Mouse (Mus musculus) hindbrain, embryonic 16.5 days (tissue): Measurements from ENCODE around the gene Lingo4. TPM values are rescaled to one million over a fixed set of nuclear protein-coding genes. Genes with fewer than 3 reads are reported as not detected.

Experiments
- ATAC-seq: fragments of 200-750 bp; cut with Nextera tagmentation; 2 replicates; pipeline ENCODE4 v1.8.0; 2017; ENCODE audit warnings: moderate TSS enrichment, moderate library complexity
- H3K27ac ChIP-seq: fragments of 300-500 bp; sonication (generic); 2 replicates; pipeline ENCODE4 v1.5.1; 2014; ENCODE audit warnings: low read depth, mild to moderate bottlenecking, control low read depth, low read length, moderate library complexity
- H3K27me3 ChIP-seq: fragments of 300-500 bp; sonication (generic); replicated peaks from 2 replicates; pipeline ENCODE4 v1.6.1; 2014; ENCODE audit warnings: low read length; ENCODE audit not compliant: control insufficient read depth, insufficient read depth
- H3K36me3 ChIP-seq: fragments of 300-500 bp; sonication (generic); 2 replicates; pipeline ENCODE4 v1.6.1; 2014; ENCODE audit warnings: mild to moderate bottlenecking, low read length, moderate library complexity, mixed read lengths; ENCODE audit not compliant: control insufficient read depth, insufficient read depth
- H3K4me1 ChIP-seq: fragments of 300-500 bp; sonication (generic); 2 replicates; pipeline ENCODE4 v1.6.1; 2014; ENCODE audit warnings: low read depth, low read length; ENCODE audit not compliant: control insufficient read depth, insufficient read depth
- H3K4me2 ChIP-seq: fragments of 300-500 bp; sonication (generic); 2 replicates; pipeline ENCODE4 v1.6.1; 2014; ENCODE audit warnings: mild to moderate bottlenecking, low read length, control low read depth, moderate library complexity
- H3K4me3 ChIP-seq: fragments of 300-500 bp; sonication (generic); 2 replicates; pipeline ENCODE4 v1.5.1; 2014; ENCODE audit warnings: mild to moderate bottlenecking, low read length, control low read depth, moderate library complexity
- H3K9ac ChIP-seq: fragments of 300-500 bp; sonication (generic); 2 replicates; pipeline ENCODE4 v1.6.1; 2014; ENCODE audit warnings: low read depth, mild to moderate bottlenecking, control low read depth, low read length, moderate library complexity
- H3K9me3 ChIP-seq: fragments of 300-500 bp; sonication (generic); 2 replicates; pipeline ENCODE4 v1.6.1; 2014; ENCODE audit warnings: mild to moderate bottlenecking, low read length, moderate library complexity; ENCODE audit not compliant: control insufficient read depth
- WGBS: fragments of 180-500 bp; shearing (Covaris S2); extraction: QIAGEN DNeasy Blood & Tissue Kit; methylation state at CpG from one replicate; pipeline ENCODE4 v1.1.7; 2014; 5-methylcytosine and 5-hydroxymethylcytosine counted together
- polyA plus RNA-seq: library from polyadenylated mRNA; unstranded; fragments of >200 nt; fragmentation: Nextera tagmentation; extraction: Ambion mirVana; gene quantifications from 2 replicates; pipeline ENCODE4 v1.2.1, GENCODE M21; 2015

Lingo4 gene
- polyA plus RNA-seq, 1 experiment from 2014 or later = 2.3 TPM

- no peak overlapping the region for H3K9ac ChIP-seq
These were observed 18.3 kb upstream of the Lingo4 start for GRCm38 (mm10) chr3:94379831-94380510.

GRCm38 (mm10) chr3:94382308-94382707 is 16.0 kb upstream of the Lingo4 start:
- Histone ChIP-seq H3K9me3 (no peaks in the 10 kb centered on the region), H3K4me2 (no peak overlapping the region), H3K4me3 (no peak overlapping the region), H3K27ac (no peak overlapping the region), H3K4me1 (no peaks in the 10 kb centered on the region), H3K27me3 (no peaks in the 10 kb centered on the region), H3K36me3 (no peaks in the 10 kb centered on the region), H3K9ac (no peak overlapping the region)
- 85% methylated on average over 5 of the region's 5 CpGs for WGBS
- no peak for ATAC-seq

More at GRCm38 (mm10) chr3:94379831-94380510, 18.3 kb upstream of the Lingo4 start:
- Histone ChIP-seq H3K9me3 (no peaks in the 10 kb centered on the region), H3K27ac (no peak overlapping the region), H3K4me1 (no peaks in the 10 kb centered on the region), H3K27me3 (0 out of 2 replicates have a peak, but pooled peaks cover 4% of the 10 kb centered on the region), H3K36me3 (no peaks in the 10 kb centered on the region), H3K4me2 (no peak overlapping the region), H3K4me3 (no peak overlapping the region)
- 27% methylated on average over 9 of the region's 9 CpGs for WGBS
- ATAC-seq = no peak

GRCm38 (mm10) chr3:94383476-94383875 is 14.8 kb upstream of the Lingo4 start:
- Histone ChIP-seq H3K36me3 (no peaks in the 10 kb centered on the region), H3K4me2 (no peak overlapping the region), H3K27ac (no peak overlapping the region), H3K4me3 (no peak overlapping the region), H3K27me3 (no peaks in the 10 kb centered on the region), H3K9ac (no peak overlapping the region), H3K9me3 (no peaks in the 10 kb centered on the region), H3K4me1 (no peaks in the 10 kb centered on the region)
- WGBS = 65% methylated on average over 3 of the region's 3 CpGs
- no peak for ATAC-seq

GRCm38 (mm10) chr3:94386671-94387070 is 11.6 kb upstream of the Lingo4 start:
- no peaks in the 10 kb centered on the region for H3K36me3 ChIP-seq
- H3K27ac ChIP-seq = no peak overlapping the region
- ATAC-seq = no peak
- no peak overlapping the region for H3K4me3 ChIP-seq
- no peaks in the 10 kb centered on the region for H3K27me3 ChIP-seq
- WGBS = 65% methylated on average over 4 of the region's 4 CpGs
- H3K9ac ChIP-seq = no peak overlapping the region
- H3K9me3 ChIP-seq = no peaks in the 10 kb centered on the region
- no peaks in the 10 kb centered on the region for H3K4me1 ChIP-seq
- no peak overlapping the region for H3K4me2 ChIP-seq

GRCm38 (mm10) chr3:94387391-94387790 is 10.9 kb upstream of the Lingo4 start:
- no peak for ATAC-seq
- H3K9ac ChIP-seq = no peak overlapping the region
- H3K9me3 ChIP-seq = no peaks in the 10 kb centered on the region
- H3K36me3 ChIP-seq = no peaks in the 10 kb centered on the region
- no peaks in the 10 kb centered on the region for H3K27me3 ChIP-seq
- H3K4me2 ChIP-seq = no peak overlapping the region
- 92% methylated on average over 10 of the region's 10 CpGs for WGBS
- no peak overlapping the region for H3K4me3 ChIP-seq
- no peaks in the 10 kb centered on the region for H3K4me1 ChIP-seq
- H3K27ac ChIP-seq = no peak overlapping the region

- Histone ChIP-seq H3K9me3 (no peaks in the 10 kb centered on the region), H3K27me3 (no peaks in the 10 kb centered on the region), H3K4me3 (no peak overlapping the region), H3K36me3 (no peaks in the 10 kb centered on the region), H3K4me2 (no peak overlapping the region), H3K27ac (no peak overlapping the region), H3K9ac (no peak overlapping the region), H3K4me1 (no peaks in the 10 kb centered on the region)
- no peak for ATAC-seq
- whole genome bisulfite sequencing = 83% methylated on average over 5 of the region's 5 CpGs
These were observed 10.3 kb upstream of the Lingo4 start for GRCm38 (mm10) chr3:94388047-94388446.

- Histone ChIP-seq H3K36me3 (no peaks in the 10 kb centered on the region), H3K9me3 (no peaks in the 10 kb centered on the region), H3K4me1 (no peaks in the 10 kb centered on the region), H3K27me3 (no peaks in the 10 kb centered on the region), H3K4me2 (no peak overlapping the region), H3K27ac (no peak overlapping the region), H3K9ac (no peak overlapping the region), H3K4me3 (no peak overlapping the region)
- ATAC-seq = no peak
- 92% methylated on average over 16 of the region's 16 CpGs for WGBS
These were observed 8.9 kb upstream of the Lingo4 start for GRCm38 (mm10) chr3:94389420-94389819.

GRCm38 (mm10) chr3:94391001-94391400 is 7.3 kb upstream of the Lingo4 start:
- 69% methylated on average over 5 of the region's 5 CpGs for WGBS
- no peak overlapping the region for H3K27ac ChIP-seq
- H3K36me3 ChIP-seq = no peaks in the 10 kb centered on the region
- H3K4me3 ChIP-seq = no peak overlapping the region
- no peaks in the 10 kb centered on the region for H3K4me1 ChIP-seq
- H3K4me2 ChIP-seq = no peak overlapping the region
- ATAC-seq = peak; percentile 54; the same call in 1 of the 2 replicates
- H3K27me3 ChIP-seq = no peaks in the 10 kb centered on the region
- no peaks in the 10 kb centered on the region for H3K9me3 ChIP-seq
- no peak overlapping the region for H3K9ac ChIP-seq

- Histone ChIP-seq H3K27me3 (no peaks in the 10 kb centered on the region), H3K27ac (no peak overlapping the region), H3K4me3 (no peak overlapping the region), H3K9ac (no peak overlapping the region), H3K36me3 (no peaks in the 10 kb centered on the region), H3K9me3 (no peaks in the 10 kb centered on the region), H3K4me2 (no peak overlapping the region), H3K4me1 (no peaks in the 10 kb centered on the region)
- WGBS = 91% methylated on average over 2 of the region's 2 CpGs
- no peak for ATAC-seq
These were observed 6.2 kb upstream of the Lingo4 start for GRCm38 (mm10) chr3:94392128-94392527.
